26 mouse cellular contexts compared by ENCODE assay signal in genomic region chr14:122042142-122042694, GRCm38 (mm10). TPM values are rescaled to one million over a fixed set of nuclear protein-coding genes. Genes with fewer than 3 reads are reported as not detected.
DNase-seq lines count a peak whose midpoint lies in the region; ATAC-seq and TF ChIP-seq lines count a peak whose summit lies in the region.
"Had no signal": no experiment of that assay in that cellular context is flagged by ENCODE, and none has a peak within 500 bp of the region (broad histone marks: within the 10 kb centered on the region; RNA-seq: fewer than 3 reads in every experiment).

No protein-coding gene starts in this region.

- peaks cover 11% of the 10 kb centered on the region for H3K4me1 ChIP-seq in liver, embryonic 11.5 days (replicated peaks; ENCODE audit: control insufficient read depth, insufficient read depth, low read length)
- peaks cover 23% of the 10 kb centered on the region for H3K4me1 ChIP-seq in liver, embryonic 12.5 days
- peaks cover 71% of the 10 kb centered on the region for H3K4me1 ChIP-seq in G1E (ENCODE audit: insufficient read depth, low read depth, low read length)
- H3K4me1 ChIP-seq: embryonic facial prominence, embryonic 10.5 days; forebrain, embryonic 13.5 days; heart, embryonic 10.5 days had no signal

- no peaks in the 10 kb centered on the region for H3K9me3 ChIP-seq in liver, embryonic 11.5 days (ENCODE audit: control insufficient read depth, low read length)
- peaks cover 10% of the 10 kb centered on the region for H3K9me3 ChIP-seq in liver, embryonic 12.5 days (replicated peaks)
- no peaks in the 10 kb centered on the region for H3K9me3 ChIP-seq in G1E (replicated peaks)
- H3K9me3 ChIP-seq: forebrain, embryonic 13.5 days had no signal

- no peak for TF ChIP-seq CTCF in G1E (IDR thresholded peaks at IDR 0.05; ENCODE audit: low read depth, low read length)

- 63% methylated on average over 8 of the region's 8 CpGs for WGBS in liver, embryonic 11.5 days
- WGBS in liver, embryonic 12.5 days (ENCODE audit: insufficient replicate concordance) = 52% methylated on average over 8 of the region's 8 CpGs

- no peak for DNase-seq in liver, embryonic 11.5 days (ENCODE audit: low spot score)
- DNase-seq in G1E (ENCODE audit: low spot score) = peak; percentile 57
- no peak for DNase-seq in thymus, postnatal 14 days
- no peak for DNase-seq in right cerebral cortex, postnatal 36 days (ENCODE audit: low spot score in 2 of 2)
- DNase-seq in frontal cortex, postnatal 10 days (ENCODE audit: low spot score in 2 of 2) = no peak
- DNase-seq: adrenal gland, postnatal 14 days; B cell, adult 2 months; cerebellum, adult 11-12 months; cerebellum, adult 9-11 months; cerebellum, postnatal 36 days; forebrain, postnatal 0 days; gastrocnemius, adult 2 months; gastrocnemius, postnatal 25 days; heart, adult 11 months; heart, postnatal 10 days; heart, postnatal 4 days had no signal

- H3K9ac ChIP-seq in liver, embryonic 11.5 days (ENCODE audit: low read depth, low read length) = no peak overlapping the region
- no peak overlapping the region for H3K9ac ChIP-seq in liver, embryonic 12.5 days
- H3K9ac ChIP-seq: forebrain, embryonic 13.5 days; forebrain, postnatal 0 days; hindbrain, embryonic 14.5 days had no signal

- 0 out of 2 replicates have a peak, but pooled peaks have one; percentile 25 for ATAC-seq in liver, embryonic 11.5 days (replicated peaks; ENCODE audit: low FRiP score)
- ATAC-seq in liver, embryonic 12.5 days = no peak
- ATAC-seq in G1E (ENCODE audit: extremely low read depth, insufficient number of reproducible peaks, low FRiP score, poor library complexity, severe bottlenecking) = peak; percentile 35
- peak; percentile 12; the same call in 1 of the 2 replicates for ATAC-seq in granulocyte monocyte progenitor cell, adult 5-6 weeks (replicated peaks; ENCODE audit: poor library complexity, severe bottlenecking)
- ATAC-seq in megakaryocyte progenitor cell, adult 5-6 weeks (replicated peaks; ENCODE audit: poor library complexity) = peak; percentile 17
- ATAC-seq: forebrain, embryonic 13.5 days; forebrain, postnatal 0 days had no signal

- no peak overlapping the region for H3K4me3 ChIP-seq in liver, embryonic 11.5 days (ENCODE audit: low read depth, low read length)
- H3K4me3 ChIP-seq in liver, embryonic 12.5 days = no peak overlapping the region
- peak overlapping the region; percentile 66 for H3K4me3 ChIP-seq in G1E (ENCODE audit: low read depth, low read length)
- H3K4me3 ChIP-seq: embryonic facial prominence, embryonic 10.5 days; forebrain, embryonic 13.5 days; gastrocnemius, adult 2 months; heart, embryonic 10.5 days had no signal

- H3K4me2 ChIP-seq in liver, embryonic 11.5 days = no peak overlapping the region
- H3K4me2 ChIP-seq in liver, embryonic 12.5 days = no peak overlapping the region
- H3K4me2 ChIP-seq: forebrain, embryonic 13.5 days; hindbrain, embryonic 14.5 days had no signal

- H3K36me3 ChIP-seq in liver, embryonic 11.5 days (ENCODE audit: control insufficient read depth, insufficient read depth, low read length) = no peaks in the 10 kb centered on the region
- no peaks in the 10 kb centered on the region for H3K36me3 ChIP-seq in liver, embryonic 12.5 days
- H3K36me3 ChIP-seq in G1E (replicated peaks) = peaks cover 8% of the 10 kb centered on the region
- H3K36me3 ChIP-seq: embryonic facial prominence, embryonic 10.5 days; heart, embryonic 10.5 days had no signal

- no peak overlapping the region for H3K27ac ChIP-seq in liver, embryonic 11.5 days (ENCODE audit: low read depth, low read length)
- no peak overlapping the region for H3K27ac ChIP-seq in liver, embryonic 12.5 days
- H3K27ac ChIP-seq: embryonic facial prominence, embryonic 10.5 days; forebrain, embryonic 13.5 days; gastrocnemius, adult 2 months; heart, embryonic 10.5 days; hindbrain, embryonic 14.5 days had no signal

- no peaks in the 10 kb centered on the region for H3K27me3 ChIP-seq in liver, embryonic 11.5 days (replicated peaks; ENCODE audit: control insufficient read depth, insufficient read depth, low read length)
- no peaks in the 10 kb centered on the region for H3K27me3 ChIP-seq in liver, embryonic 12.5 days (replicated peaks)
- peaks cover 3% of the 10 kb centered on the region; the same call in 1 of the 2 replicates for H3K27me3 ChIP-seq in G1E (ENCODE audit: insufficient read depth, low read length)
- H3K27me3 ChIP-seq: forebrain, embryonic 13.5 days had no signal

RNA-seq across cellular contexts. Expression of gene Timm8a2, which starts 7.7 kb away (rescaled TPM):
- polyA plus RNA-seq in liver, embryonic 11.5 days (2014; fragmentation: Nextera tagmentation; extraction: Ambion mirVana) = not detected in 2 replicates
- polyA plus RNA-seq in liver, embryonic 12.5 days (2016; fragmentation: Nextera tagmentation; extraction: Ambion mirVana) = not detected in 2 replicates
- not detected in 2 replicates for total RNA-seq in G1E (2014; fragmentation: Nextera tagmentation)
- total RNA-seq in G1E (2017) = 0.35 TPM in 1 of 2 replicates, not detected in the other
- polyA plus RNA-seq in G1E (2012) = 0.05 TPM in 1 of 2 replicates, not detected in the other
- not detected in 2 replicates for total RNA-seq in granulocyte monocyte progenitor cell, adult 5-6 weeks (2014; fragmentation: Nextera tagmentation)
- not detected in 2 replicates for total RNA-seq in granulocyte monocyte progenitor cell, adult 5-6 weeks (2017)
- total RNA-seq in megakaryocyte progenitor cell, adult 5-6 weeks (2015) = not detected in 2 replicates
- not detected in 2 replicates for total RNA-seq in megakaryocyte progenitor cell, adult 5-6 weeks (2017)
- total RNA-seq: adrenal gland, adult 18-20 months; adrenal gland, postnatal 14 days; forebrain, postnatal 0 days; gastrocnemius, adult 2 months; gastrocnemius, postnatal 25 days; heart, postnatal 10 days; heart, postnatal 4 days had no signal
- polyA plus RNA-seq: embryonic facial prominence, embryonic 10.5 days; embryonic facial prominence, embryonic 14.5 days; forebrain, embryonic 13.5 days; forebrain, postnatal 0 days; heart, embryonic 10.5 days; heart, embryonic 14.5 days; hindbrain, embryonic 14.5 days had no signal
